Comparison of ENCODE assay signal across 16 mouse cellular contexts in genomic region chr17:14249595-14249994, GRCm38 (mm10). TPM values are rescaled to one million over a fixed set of nuclear protein-coding genes. Genes with fewer than 3 reads are reported as not detected.
DNase-seq lines count a peak whose midpoint lies in the region; ATAC-seq lines count a peak whose summit lies in the region.
"Had no signal": no experiment of that assay in that cellular context is flagged by ENCODE, and none has a peak within 500 bp of the region (broad histone marks: within the 10 kb centered on the region; RNA-seq: fewer than 3 reads in every experiment).

No protein-coding gene starts in this region.

- peak; percentile 45 for DNase-seq in layer of hippocampus, adult 9-11 months
- DNase-seq in layer of hippocampus, postnatal 14 days (ENCODE audit: low spot score in 2 of 2): no peak
- peak; percentile 67 to 68 for DNase-seq in heart, postnatal 14 days
- no peak for DNase-seq in retina, embryonic 14.5 days (ENCODE audit: low spot score)
- DNase-seq in thymus, postnatal 36 days: no peak
- no peak for DNase-seq in frontal cortex, postnatal 36 days (ENCODE audit: low spot score in 2 of 2)
- DNase-seq: adrenal gland, adult 8-10 months; embryo, embryonic 11 days; gastrocnemius, postnatal 36 days; right cerebral cortex, postnatal 4 days had no signal

- no peaks in the 10 kb centered on the region for H3K9me3 ChIP-seq in liver, embryonic 16.5 days (replicated peaks; ENCODE audit: control insufficient read depth, low read length)
- H3K9me3 ChIP-seq: kidney, embryonic 15.5 days; stomach, embryonic 15.5 days had no signal

- no peak overlapping the region for H3K9ac ChIP-seq in liver, embryonic 16.5 days (ENCODE audit: low read depth, low read length)
- H3K9ac ChIP-seq: hindbrain, embryonic 14.5 days; kidney, embryonic 15.5 days; stomach, embryonic 15.5 days had no signal

- H3K27ac ChIP-seq in liver, embryonic 16.5 days (ENCODE audit: low read length): no peak overlapping the region
- H3K27ac ChIP-seq: hindbrain, embryonic 14.5 days; kidney, embryonic 15.5 days; macrophage; stomach, embryonic 15.5 days had no signal

- no peak overlapping the region; the same call in 1 of the 2 replicates for H3K4me3 ChIP-seq in liver, embryonic 16.5 days (ENCODE audit: low read depth, low read length)
- H3K4me3 ChIP-seq: kidney, embryonic 15.5 days; stomach, embryonic 15.5 days had no signal

- H3K4me2 ChIP-seq in liver, embryonic 16.5 days (ENCODE audit: low read depth, low read length): no peak overlapping the region
- H3K4me2 ChIP-seq: hindbrain, embryonic 14.5 days; kidney, embryonic 15.5 days; stomach, embryonic 15.5 days had no signal

- no peaks in the 10 kb centered on the region for H3K27me3 ChIP-seq in liver, embryonic 16.5 days (ENCODE audit: control insufficient read depth, insufficient read depth, low read depth, low read length)
- H3K27me3 ChIP-seq: stomach, embryonic 15.5 days had no signal

- intact Hi-C loops in heart, postnatal 14 days (cut with DNase I): loop anchor here (5.0 kb wide), 1 partner anchor 38 kb away; no protein-coding TSS in a partner anchor

- no peaks in the 10 kb centered on the region; the same call in 1 of the 2 replicates for H3K4me1 ChIP-seq in liver, embryonic 16.5 days (ENCODE audit: control insufficient read depth, low read depth, low read length)

- peak; percentile 62 for ATAC-seq in erythroblast, adult 5-6 weeks (replicated peaks; ENCODE audit: low FRiP score, poor library complexity, severe bottlenecking)
- ATAC-seq in liver, embryonic 16.5 days (ENCODE audit: low read depth): peak; percentile 80

- H3K36me3 ChIP-seq in liver, embryonic 16.5 days (ENCODE audit: control insufficient read depth, insufficient read depth): no peaks in the 10 kb centered on the region
- H3K36me3 ChIP-seq: kidney, embryonic 15.5 days; stomach, embryonic 15.5 days had no signal

- WGBS in liver, embryonic 16.5 days (ENCODE audit: insufficient replicate concordance): 25% methylated on average over 4 of the region's 4 CpGs

RNA-seq across cellular contexts. Expression of gene Smoc2, which starts 29.7 kb away (rescaled TPM):
- 10 to 100 TPM; 15.7 to 17.6 TPM for total RNA-seq in layer of hippocampus, postnatal 14 days (2021)
- 2.1 TPM in 1 of 2 replicates, not detected in the other for total RNA-seq in erythroblast, adult 5-6 weeks (2015; ENCODE audit: low replicate concordance)
- total RNA-seq in erythroblast, adult 5-6 weeks (2017; ENCODE audit: low replicate concordance): 0.98 TPM in 1 of 2 replicates, not detected in the other
- 10 to 100 TPM; 43.6 to 48.6 TPM for total RNA-seq in heart, postnatal 14 days (2021)
- polyA plus RNA-seq in liver, embryonic 16.5 days (2015; fragmentation: Nextera tagmentation; extraction: Ambion mirVana): 5.7 and 7.8 TPM in 2 replicates
- polyA plus RNA-seq: macrophage had no signal

RNA-seq across cellular contexts. Expression of gene Dact2, which starts 45.5 kb away (rescaled TPM):
- total RNA-seq in layer of hippocampus, postnatal 14 days (2021): 10 to 100 TPM; 20.0 to 23.2 TPM
- total RNA-seq in erythroblast, adult 5-6 weeks (2015; ENCODE audit: low replicate concordance): not detected in 2 replicates
- total RNA-seq in erythroblast, adult 5-6 weeks (2017; ENCODE audit: low replicate concordance): 1.1 TPM in 1 of 2 replicates, not detected in the other
- 1 to 10 TPM; 1.9 to 2.5 TPM for total RNA-seq in heart, postnatal 14 days (2021)
- polyA plus RNA-seq in liver, embryonic 16.5 days (2015; fragmentation: Nextera tagmentation; extraction: Ambion mirVana): 0.75 and 1.3 TPM in 2 replicates
- polyA plus RNA-seq: macrophage had no signal

Comparison
In these comparisons a context has a peak if more than half of its experiments do, and no peak if none do; other contexts are left out.
1. DNase-seq: peak in layer of hippocampus, adult 9-11 months (single experiment) and heart, postnatal 14 days (2 of 2); none in layer of hippocampus, postnatal 14 days (0 of 2), retina, embryonic 14.5 days (single experiment), thymus, postnatal 36 days (0 of 2) and frontal cortex, postnatal 36 days (0 of 2).
2. RNA of gene Smoc2, which starts 29.7 kb away (total RNA-seq): 43.6 to 48.6 TPM in heart, postnatal 14 days and 15.7 to 17.6 TPM in layer of hippocampus, postnatal 14 days; 0.98 to 2.1 TPM in erythroblast, adult 5-6 weeks; every median in the first group is over 4 times any median in the second.
3. RNA of gene Dact2, which starts 45.5 kb away (total RNA-seq): 20.0 to 23.2 TPM in layer of hippocampus, postnatal 14 days; 1.9 to 2.5 TPM in heart, postnatal 14 days and 1.1 TPM in erythroblast, adult 5-6 weeks; every median in the first group is over 4 times any median in the second.